Mouse (Mus musculus): ENCODE data around the gene Bcar1.

DNA sequence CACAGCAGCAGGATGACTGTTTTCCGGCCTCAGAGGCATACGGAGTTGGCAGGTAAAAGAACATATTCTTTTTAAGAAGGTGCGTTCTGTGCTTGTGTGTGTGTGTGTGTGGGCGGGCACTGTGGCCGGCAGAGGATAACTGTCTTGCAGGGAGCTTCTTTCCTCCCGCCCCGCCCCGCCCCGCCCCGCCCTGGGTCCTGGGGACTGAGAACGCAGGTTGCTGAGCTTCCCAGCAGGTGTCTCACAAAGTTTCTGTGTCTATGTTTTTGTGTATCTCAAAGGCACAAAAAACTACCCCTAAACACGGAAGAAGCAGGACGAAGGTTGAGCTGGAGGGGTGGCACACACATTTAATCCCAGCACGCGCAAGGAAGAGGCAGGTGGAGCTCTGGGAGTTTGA lies 25.7 kb upstream of the Bcar1 start:
- TF ChIP-seq CTCF (IDR thresholded peaks at IDR 0.05; ENCODE audit: insufficient read depth, low read depth, low read length) (no peak), POLR2A (IDR thresholded peaks at IDR 0.05; ENCODE audit: insufficient read depth, low read depth, low read length) (no peak)

Data from olfactory bulb, adult 2 months (tissue).